Mouse (Mus musculus) heart, embryonic 11.5 days (tissue): Measurements from ENCODE around the gene Cd2. TPM values are rescaled to one million over a fixed set of nuclear protein-coding genes. Genes with fewer than 3 reads are reported as not detected.

Source experiments
- ATAC-seq: fragments of 200-750 bp; cut with Nextera tagmentation; replicated peaks from 2 replicates; pipeline ENCODE4 v1.8.0; 2017; ENCODE audit warnings: moderate library complexity; ENCODE audit not compliant: insufficient number of reproducible peaks, low FRiP score, low TSS enrichment
- H3K27ac ChIP-seq: fragments of 300-500 bp; sonication (generic); 2 replicates; pipeline ENCODE4 v1.5.1; 2014; ENCODE audit warnings: mild to moderate bottlenecking, low read depth, low read length
- H3K27me3 ChIP-seq: fragments of 300-500 bp; sonication (generic); 2 replicates; pipeline ENCODE4 v1.6.1; 2014; ENCODE audit warnings: mild to moderate bottlenecking, low read length, mixed read lengths; ENCODE audit not compliant: control insufficient read depth, insufficient read depth
- H3K36me3 ChIP-seq: fragments of 300-500 bp; sonication (generic); 2 replicates; pipeline ENCODE4 v1.6.1; 2014; ENCODE audit warnings: mild to moderate bottlenecking, low read length, moderate library complexity, mixed read lengths; ENCODE audit not compliant: control insufficient read depth, insufficient read depth
- H3K4me1 ChIP-seq: fragments of 300-500 bp; sonication (generic); 2 replicates; pipeline ENCODE4 v1.6.1; 2014; ENCODE audit warnings: low read length; ENCODE audit not compliant: control insufficient read depth, insufficient read depth
- H3K4me2 ChIP-seq: fragments of 300-500 bp; sonication (generic); 2 replicates; pipeline ENCODE4 v1.6.1; 2014; ENCODE audit warnings: mild to moderate bottlenecking, moderate library complexity
- H3K4me3 ChIP-seq: fragments of 300-500 bp; sonication (generic); 2 replicates; pipeline ENCODE4 v1.5.1; 2014; ENCODE audit warnings: low read depth, low read length
- H3K9ac ChIP-seq: fragments of 300-500 bp; sonication (generic); 2 replicates; pipeline ENCODE4 v1.6.1; 2014; ENCODE audit warnings: mild to moderate bottlenecking, low read depth, low read length, moderate library complexity
- H3K9me3 ChIP-seq: fragments of 300-500 bp; sonication (generic); replicated peaks from 2 replicates; pipeline ENCODE4 v1.6.1; 2016; ENCODE audit warnings: low read length; ENCODE audit not compliant: control insufficient read depth
- WGBS: fragments of 180-500 bp; shearing (Covaris S2); extraction: QIAGEN DNeasy Blood & Tissue Kit; methylation state at CpG from one replicate; pipeline ENCODE4 v1.1.7; 2014; ENCODE audit not compliant: insufficient replicate concordance; 5-methylcytosine and 5-hydroxymethylcytosine counted together
- polyA plus RNA-seq: library from polyadenylated mRNA; unstranded; fragments of >200 nt; fragmentation: Nextera tagmentation; extraction: Ambion mirVana; gene quantifications from 2 replicates; pipeline ENCODE4 v1.2.1, GENCODE M21; 2014

The Cd2 gene
- polyA plus RNA-seq, result 0.20 TPM in 1 of 2 replicates, not detected in the other

DNA sequence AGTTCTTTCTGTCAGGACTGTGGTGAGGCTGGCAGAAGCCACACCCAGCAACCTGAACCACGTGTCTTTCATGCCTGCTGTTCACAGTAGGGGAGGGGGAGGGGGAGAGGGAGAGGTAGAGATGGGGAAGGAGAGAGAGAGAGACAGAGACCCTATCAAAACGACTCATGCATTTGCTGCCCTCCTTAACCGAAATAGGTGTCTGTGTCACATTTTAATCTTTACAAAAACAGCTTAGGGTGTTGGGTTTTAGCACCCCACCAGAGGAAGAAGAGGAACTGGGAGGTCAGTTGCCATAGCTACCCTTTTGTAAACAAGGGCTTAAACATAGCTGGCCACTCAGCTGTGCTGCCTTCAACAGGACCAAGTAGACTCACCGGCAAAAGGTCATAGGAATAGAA, at the start of gene Cd2:
Gene Cd2 (minus strand): TSS at position 29 of the 401 bp plus-strand sequence.
- no peak within 1 kb of the TSS for H3K4me3 ChIP-seq
- no peaks in the 10 kb centered on the region for H3K36me3 ChIP-seq
- ATAC-seq, result no peak
- no peaks in the 10 kb centered on the region for H3K27me3 ChIP-seq
- H3K4me1 ChIP-seq, result no peaks in the 10 kb centered on the region
- H3K4me2 ChIP-seq, result no peak within 1 kb of the TSS
- WGBS, result 15% methylated on average over 4 of the region's 4 CpGs
- no peak within 1 kb of the TSS for H3K9ac ChIP-seq
- no peaks in the 10 kb centered on the region for H3K9me3 ChIP-seq
- no peak within 1 kb of the TSS for H3K27ac ChIP-seq

DNA sequence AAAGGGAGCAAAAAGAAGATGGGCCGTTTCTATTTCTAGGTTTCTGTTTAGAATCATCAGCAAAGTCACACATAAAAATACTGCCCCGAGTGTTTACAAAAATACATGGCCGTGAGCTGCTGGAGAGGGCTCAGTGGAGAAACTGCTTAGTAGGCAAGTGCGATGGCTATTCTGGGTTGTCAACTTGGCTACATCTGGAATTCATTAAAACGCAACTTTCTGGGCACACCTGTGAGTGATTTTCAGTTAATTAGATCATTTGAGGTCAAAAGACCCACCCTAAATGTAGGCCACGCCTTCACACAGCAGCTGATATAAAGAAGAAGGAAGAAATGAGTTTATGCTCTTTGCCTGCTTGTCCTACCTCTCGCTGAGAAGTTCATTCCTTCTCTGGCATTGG, 40.9 kb upstream of the Cd2 start:
- Histone ChIP-seq H3K27me3 (no peaks in the 10 kb centered on the region), H3K4me2 (no peak overlapping the region), H3K9me3 (no peaks in the 10 kb centered on the region), H3K4me3 (no peak overlapping the region), H3K36me3 (no peaks in the 10 kb centered on the region), H3K27ac (no peak overlapping the region), H3K9ac (no peak overlapping the region), H3K4me1 (no peaks in the 10 kb centered on the region)
- no peak for ATAC-seq
- WGBS, result 73% methylated on average over 7 of the region's 7 CpGs

DNA sequence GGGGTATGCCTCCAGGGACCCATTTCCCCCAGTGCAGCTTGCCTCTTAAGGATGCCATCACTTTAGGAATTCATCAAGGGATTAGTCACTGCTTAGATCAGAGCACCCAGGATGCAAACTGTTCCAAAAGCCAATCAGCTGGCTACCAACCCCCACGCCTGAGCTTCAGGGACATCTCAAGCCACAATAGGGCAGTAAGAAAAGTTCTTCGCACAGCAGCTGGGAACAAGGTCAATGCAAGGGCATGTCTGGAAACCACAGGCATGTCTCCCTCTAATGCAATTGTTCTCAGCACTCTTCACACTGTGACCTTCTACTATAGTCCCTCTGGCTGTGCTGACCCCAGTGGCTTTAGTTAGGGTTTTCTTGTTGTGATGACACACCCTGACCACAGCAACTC, 39.5 kb upstream of the Cd2 start:
- Histone ChIP-seq H3K27ac (no peak overlapping the region), H3K36me3 (no peaks in the 10 kb centered on the region), H3K9ac (no peak overlapping the region), H3K9me3 (no peaks in the 10 kb centered on the region), H3K27me3 (no peaks in the 10 kb centered on the region), H3K4me1 (no peaks in the 10 kb centered on the region), H3K4me2 (no peak overlapping the region), H3K4me3 (no peak overlapping the region)
- ATAC-seq, result no peak
- WGBS, result 70% methylated on average over 2 of the region's 2 CpGs

DNA sequence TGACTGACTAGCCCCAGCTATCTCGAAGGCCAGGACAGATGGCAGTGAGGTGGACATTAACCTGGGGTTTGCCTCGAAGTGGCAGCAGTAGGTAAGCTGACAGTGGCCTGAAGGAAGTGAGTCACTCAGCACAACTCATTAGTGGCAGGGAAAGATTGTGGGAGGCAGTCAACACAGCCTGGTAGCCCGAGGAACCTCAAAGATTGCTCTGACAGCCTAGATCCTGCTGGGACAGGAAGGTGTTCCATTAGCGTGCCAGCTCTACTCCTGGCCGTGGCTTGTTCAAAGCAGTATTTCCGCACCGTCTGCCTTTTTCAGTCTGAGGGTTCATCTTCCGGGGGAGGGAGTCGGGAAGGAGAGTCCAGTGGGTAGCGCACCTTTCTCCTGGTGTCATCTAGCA, 34.7 kb upstream of the Cd2 start:
- Histone ChIP-seq H3K9ac (no peak overlapping the region), H3K9me3 (no peaks in the 10 kb centered on the region), H3K4me1 (no peaks in the 10 kb centered on the region), H3K4me2 (no peak overlapping the region), H3K27me3 (no peaks in the 10 kb centered on the region), H3K4me3 (no peak overlapping the region), H3K36me3 (no peaks in the 10 kb centered on the region), H3K27ac (no peak overlapping the region)
- ATAC-seq, result no peak
- WGBS, result 62% methylated on average over 10 of the region's 10 CpGs

DNA sequence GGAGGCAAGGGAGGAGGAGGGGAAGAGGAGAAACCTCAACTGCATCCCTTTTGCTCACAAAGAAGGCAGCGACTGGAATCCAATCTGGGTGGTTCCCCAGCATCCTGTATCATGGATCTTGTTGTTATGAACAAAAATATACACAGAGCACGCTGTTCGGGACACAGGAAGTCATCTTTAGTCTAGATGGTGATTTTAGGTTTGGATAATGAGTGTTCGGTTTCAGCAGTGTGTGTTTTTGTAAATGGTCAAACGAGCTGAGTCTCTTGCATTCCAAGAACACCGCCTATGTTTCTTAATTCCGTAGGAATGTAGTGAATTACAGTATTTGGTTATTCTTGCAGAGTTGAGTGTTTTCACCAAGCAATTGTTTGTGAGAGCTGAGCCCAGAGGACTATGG, 33.1 kb upstream of the Cd2 start:
- Histone ChIP-seq H3K4me1 (no peaks in the 10 kb centered on the region), H3K9ac (no peak overlapping the region), H3K9me3 (no peaks in the 10 kb centered on the region), H3K27ac (no peak overlapping the region), H3K4me3 (no peak overlapping the region), H3K4me2 (no peak overlapping the region), H3K36me3 (no peaks in the 10 kb centered on the region), H3K27me3 (no peaks in the 10 kb centered on the region)
- no peak for ATAC-seq
- 63% methylated on average over 7 of the region's 7 CpGs for WGBS

DNA sequence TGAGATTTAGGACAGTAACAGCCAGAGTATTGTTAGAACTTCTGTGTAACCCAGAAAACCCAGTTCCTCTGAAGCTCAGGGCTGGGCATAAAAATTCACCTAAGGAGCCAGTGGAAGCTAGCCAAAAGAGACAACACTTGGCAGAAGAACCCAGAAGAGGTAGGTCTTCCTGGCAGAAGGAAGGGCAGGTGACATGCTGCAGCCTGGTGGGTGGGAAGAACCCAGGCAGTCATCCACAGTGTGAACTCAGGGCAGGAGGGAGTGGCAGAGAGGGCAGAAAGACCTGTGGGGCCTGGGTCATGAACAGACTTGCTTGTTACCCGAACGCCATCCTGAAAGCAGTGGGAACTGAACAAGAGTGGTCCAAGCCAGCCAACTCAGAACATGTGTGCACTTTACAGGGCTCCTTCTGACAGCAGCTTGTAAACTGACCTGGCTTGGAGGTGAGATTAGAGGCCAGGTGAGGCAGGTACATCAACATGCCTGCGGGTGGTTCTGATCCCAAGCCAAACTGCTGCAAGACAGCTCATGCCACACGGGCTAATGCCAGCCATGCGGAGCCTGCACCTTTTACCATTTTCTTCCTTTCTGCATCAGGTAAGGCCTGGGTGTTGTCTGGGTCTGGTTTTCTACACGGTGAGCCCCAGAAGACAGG, 30.9 kb upstream of the Cd2 start:
- no peaks in the 10 kb centered on the region for H3K27me3 ChIP-seq
- no peaks in the 10 kb centered on the region for H3K4me1 ChIP-seq
- no peak for ATAC-seq
- H3K9me3 ChIP-seq, result no peaks in the 10 kb centered on the region
- no peak overlapping the region for H3K27ac ChIP-seq
- no peak overlapping the region for H3K4me3 ChIP-seq
- WGBS, result 82% methylated on average over 6 of the region's 6 CpGs
- no peak overlapping the region for H3K9ac ChIP-seq
- no peak overlapping the region for H3K4me2 ChIP-seq
- no peaks in the 10 kb centered on the region for H3K36me3 ChIP-seq

DNA sequence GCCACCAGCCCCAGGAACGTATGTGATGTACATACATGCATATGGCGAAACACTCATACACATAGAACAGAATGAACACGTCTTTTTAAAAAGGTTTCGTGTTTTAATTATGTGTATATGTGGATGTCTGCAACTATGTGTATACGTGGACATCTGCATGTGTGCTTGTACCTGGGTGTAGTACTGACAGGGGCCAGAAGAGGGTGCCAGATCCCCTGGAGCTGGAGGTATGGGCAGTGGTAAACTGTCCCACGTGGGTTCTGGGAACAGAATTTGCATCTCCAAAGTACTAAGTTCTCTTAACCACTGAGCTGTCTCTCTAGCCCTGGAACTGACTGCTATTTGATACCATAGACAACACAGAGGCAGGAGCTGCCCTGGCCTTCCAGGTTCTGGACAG, 30.4 kb upstream of the Cd2 start:
- Histone ChIP-seq H3K9ac (no peak overlapping the region), H3K36me3 (no peaks in the 10 kb centered on the region), H3K4me3 (no peak overlapping the region), H3K4me1 (no peaks in the 10 kb centered on the region), H3K9me3 (no peaks in the 10 kb centered on the region), H3K4me2 (no peak overlapping the region), H3K27me3 (no peaks in the 10 kb centered on the region), H3K27ac (no peak overlapping the region)
- ATAC-seq, result no peak
- WGBS, result 66% methylated on average over 6 of the region's 6 CpGs

DNA sequence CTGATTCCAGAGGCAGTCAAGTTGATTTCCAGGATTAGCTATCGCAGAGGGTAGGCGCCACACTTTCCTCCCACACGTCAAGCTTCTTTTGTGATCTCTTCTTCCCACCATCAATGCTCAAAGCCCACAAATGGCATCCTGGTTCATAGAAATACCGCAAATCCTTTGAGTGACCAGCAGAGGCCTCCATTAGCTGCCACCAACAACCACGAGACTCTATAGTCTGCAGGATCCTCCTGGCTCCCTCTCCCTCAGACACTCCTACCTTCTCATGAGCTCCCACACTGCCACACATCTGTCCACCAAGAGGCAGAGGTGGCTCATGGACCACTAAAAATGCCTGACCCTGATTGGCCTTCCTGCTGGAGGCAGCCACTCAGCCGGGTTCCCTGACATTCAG, 27.2 kb upstream of the Cd2 start:
- no peak overlapping the region for H3K4me3 ChIP-seq
- no peak overlapping the region for H3K4me2 ChIP-seq
- no peak overlapping the region for H3K27ac ChIP-seq
- no peak overlapping the region for H3K9ac ChIP-seq
- H3K27me3 ChIP-seq, result no peaks in the 10 kb centered on the region
- 0 out of 2 replicates have a peak, but pooled peaks cover 5% of the 10 kb centered on the region for H3K4me1 ChIP-seq
- WGBS, result 61% methylated on average over 6 of the region's 6 CpGs
- ATAC-seq, result no peak
- no peaks in the 10 kb centered on the region for H3K36me3 ChIP-seq
- no peaks in the 10 kb centered on the region for H3K9me3 ChIP-seq
